Mouse (Mus musculus) lung, adult 2 months (tissue): ENCODE data around the gene Maz.

ENCODE experiments used
- CTCF ChIP-seq: fragments of 200-500 bp; IDR thresholded peaks from 2 replicates; pipeline ENCODE4 v1.5.1; 2011; ENCODE audit warnings: mild to moderate bottlenecking, low read length, control low read depth; ENCODE audit not compliant: insufficient read depth
- POLR2A ChIP-seq: fragments of 200-500 bp; IDR thresholded peaks from 2 replicates; pipeline ENCODE4 v1.6.1; 2011; ENCODE audit warnings: low read depth, mild to moderate bottlenecking, control low read depth, low read length, borderline replicate concordance; ENCODE audit errors: extremely low read depth

- no peak for TF ChIP-seq CTCF
- TF ChIP-seq POLR2A: no peak
These were observed 49.4 kb upstream of the Maz start for GRCm38 (mm10) chr7:127076188-127076587.
